Mouse (Mus musculus) MEL (cell line): ENCODE data around the gene Rab11fip3. TPM values are rescaled to one million over a fixed set of nuclear protein-coding genes. Genes with fewer than 3 reads are reported as not detected.

Source experiments
- DNase-seq: peaks from one replicate; pipeline ENCODE4 v3.0.0; 2011; ENCODE audit warnings: low read depth, low spot score
- H3K27ac ChIP-seq: 2 replicates; pipeline ENCODE4 v1.5.1; 2012; ENCODE audit warnings: low read depth, mild to moderate bottlenecking, control low read depth, low read length, moderate library complexity; ENCODE audit not compliant: control insufficient read depth
- H3K27me3 ChIP-seq, 2 experiments: fragments of 150-350 bp in 1 of 2; sonication (generic) in 1 of 2; 2 replicates each; pipeline ENCODE4 v1.6.1; 2012; ENCODE audit warnings: low read length in 2 of 2, mild to moderate bottlenecking in 2 of 2, improper control_type of control experiment in 1 of 2, moderate library complexity in 1 of 2; ENCODE audit not compliant: insufficient read depth in 2 of 2, control insufficient read depth in 1 of 2
- H3K36me3 ChIP-seq, 2 experiments: 2 replicates each; pipeline ENCODE4 v1.6.1; 2012 to 2014; ENCODE audit warnings: low read length in 2 of 2, improper control_type of control experiment in 1 of 2, inconsistent platforms in 1 of 2, mild to moderate bottlenecking in 1 of 2; ENCODE audit not compliant: insufficient read depth in 2 of 2, control insufficient read depth in 1 of 2
- H3K4me1 ChIP-seq, 2 experiments: fragments of 150-350 bp in 1 of 2; sonication (generic) in 1 of 2; 2 replicates each; pipeline ENCODE4 v1.6.1; 2012; ENCODE audit warnings: low read length in 2 of 2, improper control_type of control experiment in 1 of 2, mild to moderate bottlenecking in 1 of 2; ENCODE audit not compliant: insufficient read depth in 2 of 2, control insufficient read depth in 1 of 2
- H3K4me3 ChIP-seq, 2 experiments: fragments of 150-350 bp in 1 of 2; sonication (generic) in 1 of 2; 2 replicates each; pipeline ENCODE4 v1.5.1; 2012; ENCODE audit warnings: low read depth in 2 of 2, low read length in 2 of 2, mild to moderate bottlenecking in 2 of 2, moderate library complexity in 2 of 2, control low read depth in 1 of 2, improper control_type of control experiment in 1 of 2; ENCODE audit not compliant: control insufficient read depth in 1 of 2, insufficient read depth in 1 of 2
- H3K79me2 ChIP-seq: 2 replicates; pipeline ENCODE4 v1.6.1; 2012; ENCODE audit warnings: mild to moderate bottlenecking, low read length, moderate library complexity; ENCODE audit not compliant: control insufficient read depth, poor library complexity, insufficient read depth
- H3K9ac ChIP-seq: 2 replicates; pipeline ENCODE4 v1.6.1; 2012; ENCODE audit warnings: low read depth, mild to moderate bottlenecking, control low read depth, low read length, moderate library complexity; ENCODE audit not compliant: control insufficient read depth, poor library complexity, severe bottlenecking
- H3K9me3 ChIP-seq: fragments of 150-350 bp; sonication (generic); replicated peaks from 2 replicates; pipeline ENCODE4 v1.6.1; 2012; ENCODE audit warnings: mild to moderate bottlenecking, low read length, improper control_type of control experiment, moderate library complexity; ENCODE audit not compliant: insufficient read depth
- BHLHE40 ChIP-seq: IDR thresholded peaks from 2 replicates; pipeline ENCODE4 v1.6.1; 2012; ENCODE audit warnings: low read depth, mild to moderate bottlenecking, inconsistent platforms, low read length, improper control_type of control experiment, borderline replicate concordance
- CTCF ChIP-seq, 3 experiments: IDR thresholded peaks in 2 of 3; conservative IDR thresholded peaks in 1 of 3; 2 replicates each; pipeline ENCODE4 v1.5.1; 2011 to 2012; ENCODE audit warnings: low read length in 3 of 3, low read depth in 2 of 3, mild to moderate bottlenecking in 2 of 3, improper control_type of control experiment in 1 of 3, inconsistent platforms in 1 of 3, mixed read lengths in 1 of 3, moderate library complexity in 1 of 3; ENCODE audit not compliant: control insufficient read depth in 1 of 3, insufficient read depth in 1 of 3, poor library complexity in 1 of 3, severe bottlenecking in 1 of 3
- GABPA ChIP-seq: IDR thresholded peaks from 2 replicates; pipeline ENCODE4 v1.6.1; 2012; ENCODE audit warnings: low read depth, mild to moderate bottlenecking, inconsistent platforms, low read length, improper control_type of control experiment, moderate library complexity
- GATA1 ChIP-seq: IDR thresholded peaks from 2 replicates; pipeline ENCODE4 v1.6.1; 2011; ENCODE audit warnings: low read depth, low read length, improper control_type of control experiment
- MEF2A ChIP-seq: IDR thresholded peaks from 2 replicates; pipeline ENCODE4 v1.6.1; 2014; ENCODE audit warnings: low read depth, mild to moderate bottlenecking, inconsistent platforms, low read length, improper control_type of control experiment; ENCODE audit not compliant: poor library complexity, insufficient replicate concordance, severe bottlenecking; ENCODE audit errors: extremely low read depth
- MYB ChIP-seq: IDR thresholded peaks from 2 replicates; pipeline ENCODE4 v1.6.1; 2011; ENCODE audit warnings: mild to moderate bottlenecking, low read depth, low read length, improper control_type of control experiment
- MYC ChIP-seq: IDR thresholded peaks from 2 replicates; pipeline ENCODE4 v1.6.1; 2011; ENCODE audit warnings: low read depth, mild to moderate bottlenecking, low read length, improper control_type of control experiment, moderate library complexity
- NELFE ChIP-seq: IDR thresholded peaks from 2 replicates; pipeline ENCODE4 v1.6.1; 2011; ENCODE audit warnings: low read depth, low read length, improper control_type of control experiment
- NRF1 ChIP-seq: IDR thresholded peaks from 2 replicates; pipeline ENCODE4 v1.6.1; 2014; ENCODE audit warnings: low read depth, mild to moderate bottlenecking, inconsistent platforms, low read length, improper control_type of control experiment, moderate library complexity; ENCODE audit not compliant: poor library complexity, insufficient read depth, severe bottlenecking
- POLR2AphosphoS5 ChIP-seq: IDR thresholded peaks from 2 replicates; pipeline ENCODE4 v1.6.1; 2012; ENCODE audit warnings: low read depth, borderline replicate concordance, mild to moderate bottlenecking, inconsistent platforms, low read length, moderate library complexity, mixed read lengths
- SIN3A ChIP-seq: IDR thresholded peaks from 2 replicates; pipeline ENCODE4 v1.6.1; 2012; ENCODE audit warnings: low read length, improper control_type of control experiment, inconsistent platforms
- TBP ChIP-seq: IDR thresholded peaks from 2 replicates; pipeline ENCODE4 v1.8.0; 2011; ENCODE audit warnings: low read depth, low read length, improper control_type of control experiment
- USF1 ChIP-seq: IDR thresholded peaks from 2 replicates; pipeline ENCODE4 v1.6.1; 2014; ENCODE audit warnings: low read depth, mild to moderate bottlenecking, inconsistent platforms, low read length, improper control_type of control experiment, moderate library complexity
- ZC3H11A ChIP-seq: IDR thresholded peaks from 2 replicates; pipeline ENCODE4 v1.6.1; 2012; ENCODE audit warnings: low read depth, mild to moderate bottlenecking, inconsistent platforms, low read length, improper control_type of control experiment
- ZKSCAN1 ChIP-seq: IDR thresholded peaks from 2 replicates; pipeline ENCODE4 v1.6.1; 2012; ENCODE audit warnings: low read depth, mild to moderate bottlenecking, inconsistent platforms, low read length, improper control_type of control experiment, moderate library complexity
- ZMIZ1 ChIP-seq: IDR thresholded peaks from 2 replicates; pipeline ENCODE4 v1.6.1; 2012; ENCODE audit warnings: low read depth, mild to moderate bottlenecking, inconsistent platforms, low read length, improper control_type of control experiment, moderate library complexity
- polyA plus RNA-seq, 2 experiments: library from polyadenylated mRNA; stranded (reverse) in 1 of 2; unstranded in 1 of 2; fragments of >175 nt in 1 of 2; fragments of >200 nt in 1 of 2; gene quantifications; 2 replicates each; pipeline versions ENCODE4 v1.2.1 to v1.2.4; 2012; ENCODE audit warnings: low replicate concordance in 2 of 2, low read depth in 1 of 2; ENCODE audit not compliant: insufficient read length in 2 of 2, insufficient read depth in 1 of 2, missing spikeins in 1 of 2
- total RNA-seq: library from RNA; depleted of rRNA; stranded (reverse); fragments of 300-350 nt; gene quantifications from 2 replicates; pipeline ENCODE4 v1.2.3, GENCODE M21; 2012

Rab11fip3 gene
- total and polyA plus RNA-seq, 3 experiments = 3.2 to 18.9 TPM; not detected in 1

DNA sequence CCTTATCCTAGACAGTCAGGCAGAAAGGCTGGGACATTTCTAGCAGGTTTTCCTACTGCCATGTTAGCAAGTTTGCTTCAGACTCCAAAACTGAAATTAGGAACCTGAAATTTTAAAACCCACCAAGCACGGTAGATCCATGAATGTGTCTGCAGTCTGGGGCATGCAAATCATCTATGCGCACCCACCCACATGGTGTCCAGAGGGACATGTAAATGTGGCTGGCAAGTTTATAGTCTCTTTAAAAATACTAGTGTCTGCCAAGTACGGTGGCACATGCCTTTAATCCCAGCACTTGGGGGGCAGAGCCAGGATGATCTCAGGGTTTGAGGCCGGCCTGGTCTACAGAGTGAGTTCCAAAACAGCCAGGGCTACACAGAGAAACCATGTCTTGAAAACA lies 41.1 kb downstream of the Rab11fip3 start:
- Histone ChIP-seq H3K27ac (no peak overlapping the region), H3K9ac (no peak overlapping the region), H3K36me3 (no peaks in the 10 kb centered on the region; a peak in 2 of 4 replicates), H3K4me3 (no peak overlapping the region), H3K27me3 (no peaks in the 10 kb centered on the region), H3K4me1 (no peaks in the 10 kb centered on the region), H3K79me2 (no peaks in the 10 kb centered on the region), H3K9me3 (no peaks in the 10 kb centered on the region)
- TF ChIP-seq ZC3H11A (no peak), MYB (no peak), BHLHE40 (no peak), MEF2A (no peak), TBP (no peak), GABPA (no peak)
- DNase-seq = no peak

DNA sequence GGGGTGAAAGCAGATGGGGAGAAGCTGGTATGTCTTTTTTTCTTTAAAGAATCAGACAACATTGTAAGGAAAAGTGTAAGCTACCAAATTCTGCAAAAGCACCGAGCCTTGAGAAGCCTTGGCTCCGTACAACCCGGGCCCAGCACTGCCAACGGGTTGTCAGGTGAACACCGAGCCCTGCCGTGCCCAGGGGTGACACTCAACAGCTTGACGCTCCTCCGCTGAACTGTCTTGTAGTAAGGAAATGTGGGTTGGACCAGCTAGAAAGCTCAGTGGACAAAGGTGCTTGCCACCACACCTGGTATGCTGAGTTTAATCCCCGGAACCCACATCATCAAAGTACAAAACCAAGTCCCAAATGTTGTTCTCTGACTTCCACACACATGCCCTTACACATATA lies 44.7 kb downstream of the Rab11fip3 start:
- H3K9me3 ChIP-seq = no peaks in the 10 kb centered on the region
- H3K36me3 ChIP-seq = peaks cover 0 to 3% of the 10 kb centered on the region in 2 experiments; a peak in 2 of 4 replicates
- no peaks in the 10 kb centered on the region for H3K27me3 ChIP-seq
- no peak overlapping the region for H3K4me3 ChIP-seq
- DNase-seq = no peak
- peaks cover 0 to 4% of the 10 kb centered on the region in 2 experiments; a peak in 2 of 4 replicates for H3K4me1 ChIP-seq
- TF ChIP-seq MEF2A (no peak), ZMIZ1 (no peak), SIN3A (no peak), ZC3H11A (no peak), MYC (no peak), POLR2AphosphoS5 (no peak), USF1 (no peak), CTCF (IDR thresholded peaks at IDR 0.05 in 2 of 3, conservative IDR thresholded peaks at IDR 0.05 in 1 of 3; ENCODE audit: control insufficient read depth in 1 of 3, insufficient read depth in 1 of 3, low read depth in 2 of 3, low read length in 3 of 3, poor library complexity in 1 of 3, severe bottlenecking in 1 of 3) (no peak), ZKSCAN1 (no peak), GATA1 (no peak), NELFE (no peak), NRF1 (no peak)
- no peaks in the 10 kb centered on the region for H3K79me2 ChIP-seq
- H3K27ac ChIP-seq = no peak overlapping the region
- H3K9ac ChIP-seq = no peak overlapping the region
